Mouse (Mus musculus) small intestine, adult 2 months (tissue): ENCODE results near the gene Cubn.

Experiments used
- CTCF ChIP-seq: fragments of 200-500 bp; IDR thresholded peaks from 2 replicates; pipeline ENCODE4 v1.5.1; 2012; ENCODE audit warnings: low read depth, mild to moderate bottlenecking, control low read depth, inconsistent platforms, low read length, moderate library complexity, mixed read lengths; ENCODE audit not compliant: insufficient replicate concordance, insufficient read length; ENCODE audit errors: extremely low read depth
- POLR2A ChIP-seq: fragments of 200-500 bp; IDR thresholded peaks from 2 replicates; pipeline ENCODE4 v1.6.1; 2012; ENCODE audit warnings: low read depth, mild to moderate bottlenecking, control low read depth, inconsistent platforms, low read length, moderate library complexity

- no peak for TF ChIP-seq CTCF
- TF ChIP-seq POLR2A: no peak
These were observed 86.5 kb downstream of the Cubn start for GRCm38 (mm10) chr2:13404986-13405678.
